Mouse (Mus musculus) embryonic facial prominence, embryonic 10.5 days (tissue): Measurements from ENCODE around the gene Usp11. TPM values are rescaled to one million over a fixed set of nuclear protein-coding genes. Genes with fewer than 3 reads are reported as not detected.
A peak's percentile ranks its signal among the peaks of the same experiment; 100 is the strongest.
"Not testable (repeated sequence)": the region's sequence is repeated elsewhere in the genome, so short reads cannot be mapped to it uniquely, and the experiment has no call there.

ENCODE experiments used
- DNase-seq: peaks from one replicate; pipeline ENCODE4 v3.0.0-alpha.2; 2017; ENCODE audit warnings: low spot score
- H3K27ac ChIP-seq: fragments of 300-500 bp; sonication (generic); replicated peaks from 2 replicates; pipeline ENCODE4 v1.5.1; 2016; ENCODE audit warnings: mild to moderate bottlenecking
- H3K27me3 ChIP-seq: fragments of 300-500 bp; sonication (generic); replicated peaks from 2 replicates; pipeline ENCODE4 v1.6.1; 2016; ENCODE audit warnings: low read depth, mild to moderate bottlenecking; ENCODE audit not compliant: poor library complexity, severe bottlenecking
- H3K36me3 ChIP-seq: fragments of 300-500 bp; sonication (generic); replicated peaks from 2 replicates; pipeline ENCODE4 v1.6.1; 2016; ENCODE audit warnings: mild to moderate bottlenecking, moderate library complexity
- H3K4me1 ChIP-seq: fragments of 300-500 bp; sonication (generic); 2 replicates; pipeline ENCODE4 v1.6.1; 2016
- H3K4me3 ChIP-seq: fragments of 300-500 bp; sonication (generic); 2 replicates; pipeline ENCODE4 v1.5.1; 2016; ENCODE audit warnings: mild to moderate bottlenecking, moderate library complexity
- H3K9me3 ChIP-seq: fragments of 300-500 bp; sonication (generic); 2 replicates; pipeline ENCODE4 v1.6.1; 2016; ENCODE audit warnings: mild to moderate bottlenecking
- WGBS: fragments of 180-500 bp; shearing (Covaris S2); methylation state at CpG from one replicate; pipeline ENCODE4 v1.1.7; 2016; 5-methylcytosine and 5-hydroxymethylcytosine counted together
- polyA plus RNA-seq: library from polyadenylated mRNA; unstranded; fragments of >200 nt; fragmentation: Nextera tagmentation; extraction: Ambion mirVana; gene quantifications from 2 replicates; pipeline ENCODE4 v1.2.1, GENCODE M21; 2016

Gene Usp11
- polyA plus RNA-seq, 1 experiment from 2014 or later, result 59.8 TPM

DNA sequence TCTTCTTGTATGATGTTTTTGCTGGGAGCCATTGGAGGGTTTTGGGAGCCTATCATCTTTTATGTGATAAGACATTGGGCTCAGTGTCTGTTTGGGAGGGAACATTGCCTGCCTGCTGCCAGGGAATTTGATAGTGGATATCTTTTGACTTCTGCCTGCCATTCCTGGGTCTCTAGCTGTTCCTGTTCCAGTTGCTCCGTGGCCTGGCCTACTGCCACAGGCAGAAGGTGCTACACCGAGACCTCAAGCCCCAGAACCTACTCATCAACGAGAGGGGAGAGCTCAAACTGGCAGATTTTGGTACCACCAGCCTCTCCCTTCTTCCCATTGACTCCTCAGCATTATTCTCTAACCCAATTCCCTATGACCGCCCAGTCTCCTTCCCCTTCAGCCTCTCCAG is 7.9 kb upstream of the Usp11 start:
- no peaks in the 10 kb centered on the region; the same call in 1 of the 2 replicates for H3K9me3 ChIP-seq
- 93% methylated on average over 4 of the region's 4 CpGs for WGBS
- peaks cover 79% of the 10 kb centered on the region for H3K36me3 ChIP-seq
- DNase-seq, result no peak
- no peak overlapping the region for H3K27ac ChIP-seq
- H3K4me1 ChIP-seq, result no peaks in the 10 kb centered on the region
- no peak overlapping the region for H3K4me3 ChIP-seq
- H3K27me3 ChIP-seq, result no peaks in the 10 kb centered on the region

DNA sequence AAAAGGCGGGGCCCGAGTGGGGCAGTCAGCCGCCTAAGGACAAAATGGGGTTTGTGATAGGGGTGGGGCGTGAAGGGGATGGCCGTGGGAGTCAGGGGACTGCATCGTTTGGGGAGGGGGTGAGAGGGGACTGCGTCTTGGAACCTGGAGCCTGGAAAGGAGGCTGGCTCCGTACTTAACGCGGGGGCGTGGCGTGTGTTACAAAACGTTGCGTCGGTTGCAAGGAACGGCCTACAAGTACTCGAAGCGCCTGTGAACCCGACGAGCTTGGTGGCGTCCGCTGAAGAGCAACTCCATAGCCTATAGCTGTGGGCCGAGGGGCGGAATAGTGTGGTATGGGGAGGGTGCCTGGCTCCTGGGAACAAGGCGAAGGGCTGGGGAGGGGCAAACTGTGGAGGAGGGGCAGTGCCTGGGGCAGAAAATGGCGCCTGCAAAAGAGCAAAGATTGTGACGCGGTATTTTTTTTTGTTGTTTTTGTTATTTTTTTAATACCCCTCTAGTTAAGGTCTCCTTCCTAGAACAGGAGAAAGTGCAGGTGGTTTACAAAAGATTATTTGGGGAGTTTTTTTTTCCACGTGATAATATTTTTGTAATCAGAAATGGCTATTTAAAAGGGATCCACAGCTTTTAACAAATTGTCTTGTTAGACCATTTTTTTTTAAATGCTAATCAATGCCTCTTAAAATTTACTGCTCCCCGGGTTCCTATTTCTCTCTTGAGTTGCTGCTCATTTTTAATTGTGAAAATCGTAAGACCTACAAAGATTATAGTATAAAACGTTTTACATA is 783 bp downstream of the Usp11 start:
- 16% methylated on average over 32 of the region's 32 CpGs for WGBS
- H3K36me3 ChIP-seq, result peaks cover 4% of the 10 kb centered on the region
- H3K9me3 ChIP-seq, result no peaks in the 10 kb centered on the region
- peak overlapping the region; percentile 88 for H3K27ac ChIP-seq
- peak overlapping the region; percentile 67 for H3K4me3 ChIP-seq
- DNase-seq, result peak; percentile 88
- H3K4me1 ChIP-seq, result no peaks in the 10 kb centered on the region
- no peaks in the 10 kb centered on the region for H3K27me3 ChIP-seq

DNA sequence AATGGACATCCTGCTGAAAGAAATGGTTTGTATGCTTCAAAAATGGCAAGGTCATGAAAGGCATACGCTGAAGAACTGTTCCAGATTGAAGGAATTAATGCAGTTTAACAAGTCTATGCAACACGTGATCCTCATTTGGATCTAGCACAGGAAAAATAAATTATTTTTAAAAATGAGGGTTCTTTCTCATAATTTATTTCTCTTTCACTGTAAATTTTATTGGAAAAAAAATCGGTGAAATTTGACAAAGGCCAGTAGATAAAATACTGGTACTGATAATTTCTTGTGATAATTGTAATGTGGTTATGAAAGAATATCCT is 1.3 kb downstream of the Usp11 start:
- no peaks in the 10 kb centered on the region; the same call in 1 of the 2 replicates for H3K36me3 ChIP-seq
- no peaks in the 10 kb centered on the region for H3K27me3 ChIP-seq
- peak overlapping the region; percentile 67 for H3K4me3 ChIP-seq
- H3K9me3 ChIP-seq, result no peaks in the 10 kb centered on the region
- 37% methylated on average over 3 of the region's 3 CpGs for WGBS
- H3K27ac ChIP-seq, result peak overlapping the region; percentile 88; the same call in 1 of the 2 replicates
- DNase-seq, result no peak
- H3K4me1 ChIP-seq, result no peaks in the 10 kb centered on the region

DNA sequence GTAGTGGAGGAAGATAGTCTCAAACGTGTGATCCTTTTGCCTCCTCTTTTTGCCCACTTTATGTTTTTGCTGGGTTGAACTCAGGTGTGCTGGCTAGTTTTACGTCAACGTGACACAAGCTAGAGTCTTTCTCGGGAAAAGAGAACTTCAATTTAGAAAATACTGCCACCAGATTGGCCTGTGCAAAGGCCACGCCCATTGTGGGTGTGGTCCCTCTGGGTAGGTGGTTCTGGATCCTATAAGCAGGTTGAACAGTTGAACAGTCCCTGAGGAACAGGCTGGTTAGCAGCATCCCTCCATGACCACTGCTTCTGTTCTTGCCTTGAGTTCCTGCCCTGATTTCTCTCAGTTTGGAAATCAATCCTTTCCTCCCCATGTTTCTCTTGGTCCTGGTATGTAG is 25.0 kb downstream of the Usp11 start:
- no peaks in the 10 kb centered on the region for H3K27me3 ChIP-seq
- H3K4me3 ChIP-seq, result no peak overlapping the region
- no peaks in the 10 kb centered on the region for H3K36me3 ChIP-seq
- no peak overlapping the region for H3K27ac ChIP-seq
- 76% methylated on average over 5 of the region's 5 CpGs for WGBS
- H3K4me1 ChIP-seq, result no peaks in the 10 kb centered on the region
- no peak for DNase-seq
- no peaks in the 10 kb centered on the region for H3K9me3 ChIP-seq

DNA sequence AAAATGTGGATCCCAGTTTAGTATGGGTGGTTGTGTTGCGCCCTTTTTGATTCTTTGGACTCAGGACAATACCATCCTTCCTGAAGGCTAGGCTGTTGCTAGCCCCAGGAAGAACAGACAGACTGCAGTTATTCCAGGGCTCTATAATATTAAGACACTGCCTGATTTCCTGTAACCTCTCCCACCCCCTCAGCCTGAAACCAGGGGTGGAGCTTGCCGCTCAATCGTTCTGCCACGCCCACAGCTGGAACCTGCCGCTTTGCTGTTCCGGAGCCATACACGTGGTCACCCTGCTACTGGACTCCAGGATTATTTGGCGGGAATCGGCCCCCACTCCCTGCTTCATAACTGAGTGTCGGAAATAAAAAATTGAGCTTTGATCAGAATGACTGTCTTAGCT is 26.3 kb downstream of the Usp11 start:
- H3K36me3 ChIP-seq, H3K9me3 ChIP-seq, H3K4me1 ChIP-seq, H3K27me3 ChIP-seq, H3K4me3 ChIP-seq, H3K27ac ChIP-seq: not testable (repeated sequence)
- peak; percentile 8 for DNase-seq
- 50% methylated on average over 10 of the region's 10 CpGs for WGBS

DNA sequence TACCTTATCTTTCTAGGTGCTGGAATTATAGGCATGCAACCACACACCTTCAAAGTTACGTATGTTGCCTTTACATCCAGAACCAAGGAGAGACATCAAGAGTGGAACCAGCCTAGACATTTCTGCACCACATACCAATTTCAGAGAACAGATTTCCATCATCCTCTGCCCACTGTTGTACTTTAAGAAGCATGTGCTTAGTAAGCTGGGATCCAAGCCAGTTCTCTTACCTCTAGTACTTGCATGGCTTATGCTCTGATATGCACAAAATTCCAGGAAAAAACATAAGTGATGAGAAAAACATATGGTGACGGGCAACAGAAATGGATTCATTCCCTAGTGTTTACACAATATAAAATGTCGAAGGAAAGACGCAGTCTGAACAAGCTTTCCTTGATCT is 32.8 kb downstream of the Usp11 start:
- Histone ChIP-seq H3K4me1 (no peaks in the 10 kb centered on the region), H3K27me3 (no peaks in the 10 kb centered on the region), H3K4me3 (no peak overlapping the region), H3K27ac (no peak overlapping the region), H3K36me3 (no peaks in the 10 kb centered on the region), H3K9me3 (no peaks in the 10 kb centered on the region)
- no peak for DNase-seq
- WGBS, result 88% methylated on average over 4 of the region's 4 CpGs

DNA sequence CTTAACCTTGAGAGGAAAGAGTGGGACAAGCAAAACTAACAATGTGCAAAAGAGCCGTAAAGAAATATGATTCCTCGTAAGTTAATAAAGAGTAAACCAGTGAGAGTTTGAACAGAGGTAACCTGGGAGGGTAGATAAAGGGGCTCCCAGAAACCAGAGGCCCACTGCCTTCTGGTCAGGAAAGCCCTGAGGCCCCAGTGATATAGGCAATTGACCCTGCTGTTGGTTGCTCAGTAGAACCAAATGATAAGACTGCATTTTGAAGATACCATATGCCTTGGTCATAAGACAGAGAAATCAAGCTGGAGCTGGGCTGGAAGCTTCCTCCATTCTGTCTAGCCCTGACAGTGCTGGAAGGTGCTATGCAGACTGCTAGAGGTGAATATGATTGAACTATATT is 45.1 kb downstream of the Usp11 start:
- Histone ChIP-seq H3K36me3 (no peaks in the 10 kb centered on the region), H3K27ac (no peak overlapping the region), H3K9me3 (no peaks in the 10 kb centered on the region), H3K4me1 (no peaks in the 10 kb centered on the region), H3K4me3 (no peak overlapping the region), H3K27me3 (no peaks in the 10 kb centered on the region)
- 88% methylated on average over 2 of the region's 2 CpGs for WGBS
- no peak for DNase-seq

DNA sequence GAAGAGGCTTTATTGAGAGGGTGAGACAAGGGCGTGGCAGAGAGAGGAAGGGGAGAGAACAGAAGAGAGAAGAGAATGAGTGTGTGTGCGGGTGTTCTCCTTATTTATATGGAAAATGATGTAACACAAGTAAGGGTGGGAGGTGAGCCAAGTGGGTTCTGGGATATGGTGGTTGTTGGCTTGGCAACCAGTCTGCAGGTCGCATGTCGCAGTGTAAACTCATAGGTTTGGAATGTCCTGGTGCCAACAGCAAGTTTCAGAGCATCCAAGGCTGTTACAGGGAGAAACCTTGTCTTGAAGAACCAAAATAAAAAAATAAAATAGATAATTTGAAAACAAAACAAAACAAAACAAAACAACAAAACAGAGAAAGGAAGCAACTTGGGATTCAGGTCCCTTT is 57.5 kb downstream of the Usp11 start:
- Histone ChIP-seq H3K9me3 (no peaks in the 10 kb centered on the region), H3K27ac (no peak overlapping the region), H3K4me1 (no peaks in the 10 kb centered on the region), H3K27me3 (no peaks in the 10 kb centered on the region), H3K36me3 (no peaks in the 10 kb centered on the region), H3K4me3 (no peak overlapping the region)
- 85% methylated on average over 4 of the region's 4 CpGs for WGBS
- no peak for DNase-seq

Other genes starting within 250 kb of the Usp11 start
- gene Rgn, start 154.1 kb upstream of the Usp11 start, polyA plus RNA-seq, result 0.17 and 0.45 TPM in 2 replicates
- gene Rbm10, start 86.4 kb upstream of the Usp11 start, polyA plus RNA-seq, result 112 and 113 TPM in 2 replicates
- 174 and 176 TPM in 2 replicates for gene Ndufb11, start 86.3 kb upstream of the Usp11 start, polyA plus RNA-seq
- 242 and 244 TPM in 2 replicates for gene Uba1, start 45.6 kb upstream of the Usp11 start, polyA plus RNA-seq
- gene Cdk16, start 16.0 kb upstream of the Usp11 start, polyA plus RNA-seq, result 120 and 121 TPM in 2 replicates
- gene Araf, start 93.9 kb downstream of the Usp11 start, polyA plus RNA-seq, result 95.1 and 99.9 TPM in 2 replicates
- gene Timp1, start 166.3 kb downstream of the Usp11 start, polyA plus RNA-seq, result 10.8 and 13.4 TPM in 2 replicates
- gene Syn1, start 217.1 kb downstream of the Usp11 start, polyA plus RNA-seq, result 2.2 and 2.3 TPM in 2 replicates
- gene Cfp, start 227.6 kb downstream of the Usp11 start, polyA plus RNA-seq, result 2.8 and 3.7 TPM in 2 replicates
- 13.1 and 14.0 TPM in 2 replicates for gene Elk1, start 246.7 kb downstream of the Usp11 start, polyA plus RNA-seq